Mouse (Mus musculus) cortical plate, adult 2 months (tissue): ENCODE results near the gene Slc43a1.

Experiments used
- CTCF ChIP-seq: fragments of 200-500 bp; IDR thresholded peaks from 2 replicates; pipeline ENCODE4 v1.5.1; 2011; ENCODE audit warnings: mild to moderate bottlenecking, control low read depth, low read length; ENCODE audit not compliant: insufficient read depth; ENCODE audit errors: extremely low read depth
- POLR2A ChIP-seq: fragments of 200-500 bp; IDR thresholded peaks from 2 replicates; pipeline ENCODE4 v1.6.1; 2011; ENCODE audit warnings: mild to moderate bottlenecking, low read length, control low read depth; ENCODE audit not compliant: insufficient read depth; ENCODE audit errors: extremely low read depth

GRCm38 (mm10) chr2:84889316-84890044, 50.8 kb downstream of the Slc43a1 start:
- TF ChIP-seq CTCF, result no peak
- TF ChIP-seq POLR2A, result no peak
